Mouse (Mus musculus) kidney, adult 2 months (tissue): Measurements from ENCODE around the gene Tas2r135.

Source experiments
- CTCF ChIP-seq: fragments of 200-500 bp; conservative IDR thresholded peaks from 2 replicates; pipeline ENCODE4 v1.5.1; 2011; ENCODE audit warnings: low read depth, mild to moderate bottlenecking, control low read depth, low read length, moderate library complexity, mixed read lengths; ENCODE audit not compliant: insufficient read depth, insufficient read length
- POLR2A ChIP-seq: fragments of 200-500 bp; IDR thresholded peaks from one replicate; pipeline ENCODE4 v1.6.1; 2011; ENCODE audit warnings: low read depth, low read length, control low read depth

- TF ChIP-seq CTCF (no peak), POLR2A (no peak)
These were observed 30.3 kb downstream of the Tas2r135 start for GRCm38 (mm10) chr6:42435490-42435889.
